In genomic region chr11:118193390-118194147, GRCm38 (mm10) we compare ENCODE assay signal across 8 mouse cellular contexts. TPM values are rescaled to one million over a fixed set of nuclear protein-coding genes. Genes with fewer than 3 reads are reported as not detected.
DNase-seq lines count a peak whose midpoint lies in the region; ATAC-seq and TF ChIP-seq lines count a peak whose summit lies in the region.

No protein-coding gene starts in this region.

- H3K36me3 ChIP-seq in heart, embryonic 16.5 days (ENCODE audit: control insufficient read depth, insufficient read depth) = peaks cover 8% of the 10 kb centered on the region
- H3K36me3 ChIP-seq in limb, embryonic 14.5 days (ENCODE audit: control insufficient read depth, insufficient read depth, low read length) = peaks cover 25% of the 10 kb centered on the region
- H3K36me3 ChIP-seq in midbrain, embryonic 15.5 days (replicated peaks) = peaks cover 24% of the 10 kb centered on the region
- H3K36me3 ChIP-seq in midbrain, embryonic 14.5 days (ENCODE audit: control insufficient read depth, insufficient read depth, low read length) = peaks cover 42% of the 10 kb centered on the region

- H3K27ac ChIP-seq in heart, embryonic 16.5 days (ENCODE audit: low read length) = peak overlapping the region; percentile 82
- H3K27ac ChIP-seq in limb, embryonic 14.5 days (replicated peaks; ENCODE audit: low read depth, low read length) = no peak overlapping the region
- no peak overlapping the region for H3K27ac ChIP-seq in midbrain, embryonic 15.5 days
- no peak overlapping the region for H3K27ac ChIP-seq in midbrain, embryonic 14.5 days (replicated peaks; ENCODE audit: low read depth, low read length)

- WGBS in heart, embryonic 16.5 days = 29% methylated on average over 14 of the region's 14 CpGs
- WGBS in limb, embryonic 14.5 days = 60% methylated on average over 14 of the region's 14 CpGs
- WGBS in midbrain, embryonic 15.5 days = 72% methylated on average over 14 of the region's 14 CpGs
- 80% methylated on average over 14 of the region's 14 CpGs for WGBS in midbrain, embryonic 14.5 days

- no peak overlapping the region for H3K4me3 ChIP-seq in heart, embryonic 16.5 days (ENCODE audit: low read length)
- H3K4me3 ChIP-seq in limb, embryonic 14.5 days (replicated peaks; ENCODE audit: low read length) = no peak overlapping the region
- H3K4me3 ChIP-seq in midbrain, embryonic 15.5 days = no peak overlapping the region
- H3K4me3 ChIP-seq in midbrain, embryonic 14.5 days (replicated peaks; ENCODE audit: low read depth, low read length) = no peak overlapping the region

- H3K9ac ChIP-seq in heart, embryonic 16.5 days (ENCODE audit: low read length) = peak overlapping the region; percentile 23
- no peak overlapping the region for H3K9ac ChIP-seq in limb, embryonic 14.5 days (ENCODE audit: low read depth, low read length, severe bottlenecking)
- H3K9ac ChIP-seq in midbrain, embryonic 15.5 days = no peak overlapping the region
- H3K9ac ChIP-seq in midbrain, embryonic 14.5 days (replicated peaks; ENCODE audit: low read length) = no peak overlapping the region

- peaks cover 57% of the 10 kb centered on the region for H3K4me1 ChIP-seq in heart, embryonic 16.5 days (ENCODE audit: control insufficient read depth, insufficient read depth, low read length)
- H3K4me1 ChIP-seq in limb, embryonic 14.5 days (ENCODE audit: control insufficient read depth, insufficient read depth, low read length) = peaks cover 31% of the 10 kb centered on the region
- H3K4me1 ChIP-seq in midbrain, embryonic 15.5 days = peaks cover 36% of the 10 kb centered on the region
- H3K4me1 ChIP-seq in midbrain, embryonic 14.5 days (ENCODE audit: control insufficient read depth, insufficient read depth, low read length) = peaks cover 29% of the 10 kb centered on the region

- H3K9me3 ChIP-seq in heart, embryonic 16.5 days (replicated peaks; ENCODE audit: control insufficient read depth, low read length) = no peaks in the 10 kb centered on the region
- no peaks in the 10 kb centered on the region for H3K9me3 ChIP-seq in limb, embryonic 14.5 days (ENCODE audit: control insufficient read depth, low read length)
- H3K9me3 ChIP-seq in midbrain, embryonic 15.5 days = no peaks in the 10 kb centered on the region
- no peaks in the 10 kb centered on the region for H3K9me3 ChIP-seq in midbrain, embryonic 14.5 days (ENCODE audit: control insufficient read depth, low read length)

- DNase-seq in testis, postnatal 10 days (ENCODE audit: low spot score) = peak; percentile 63
- DNase-seq in testis, postnatal 14 days (ENCODE audit: low spot score) = no peak
- peak; percentile 81 for DNase-seq in cerebellum, adult 9-10 months
- peak; percentile 78 for DNase-seq in limb, embryonic 14.5 days (ENCODE audit: low spot score)
- no peak for DNase-seq in midbrain, embryonic 14.5 days

- ATAC-seq in heart, embryonic 16.5 days (replicated peaks; ENCODE audit: extremely low read depth, insufficient read depth, low FRiP score) = peak; percentile 71
- 0 out of 2 replicates have a peak, but pooled peaks have one; percentile 27 for ATAC-seq in limb, embryonic 14.5 days (ENCODE audit: low FRiP score, low read depth)
- no peak for ATAC-seq in megakaryocyte progenitor cell, adult 5-6 weeks (replicated peaks; ENCODE audit: poor library complexity)
- ATAC-seq in midbrain, embryonic 15.5 days (replicated peaks) = no peak
- ATAC-seq in midbrain, embryonic 14.5 days (ENCODE audit: low FRiP score, low TSS enrichment) = no peak

- H3K27me3 ChIP-seq in heart, embryonic 16.5 days (ENCODE audit: control insufficient read depth, insufficient read depth, low read length) = no peaks in the 10 kb centered on the region
- H3K27me3 ChIP-seq in limb, embryonic 14.5 days (ENCODE audit: control insufficient read depth, insufficient read depth, low read length) = no peaks in the 10 kb centered on the region
- H3K27me3 ChIP-seq in midbrain, embryonic 15.5 days (replicated peaks) = no peaks in the 10 kb centered on the region
- no peaks in the 10 kb centered on the region for H3K27me3 ChIP-seq in midbrain, embryonic 14.5 days (ENCODE audit: control insufficient read depth, insufficient read depth, low read length)

- peak overlapping the region; percentile 19 for H3K4me2 ChIP-seq in heart, embryonic 16.5 days (ENCODE audit: low read depth, low read length)
- no peak overlapping the region for H3K4me2 ChIP-seq in limb, embryonic 14.5 days (replicated peaks; ENCODE audit: low read depth, low read length, severe bottlenecking)
- no peak overlapping the region for H3K4me2 ChIP-seq in midbrain, embryonic 15.5 days
- H3K4me2 ChIP-seq in midbrain, embryonic 14.5 days (ENCODE audit: low read length) = no peak overlapping the region

- no peak for TF ChIP-seq POLR2A in limb, embryonic 14.5 days (IDR thresholded peaks at IDR 0.05; ENCODE audit: borderline replicate concordance, extremely low read depth, insufficient read depth, insufficient read length)

RNA-seq across cellular contexts. Expression of gene Cyth1, which starts 54.8 kb away (rescaled TPM):
- polyA plus RNA-seq in heart, embryonic 16.5 days (2015; fragmentation: Nextera tagmentation; extraction: Ambion mirVana) = 22.2 and 24.0 TPM in 2 replicates
- polyA plus RNA-seq in limb, embryonic 14.5 days (2012; rRNA removed) = 22.3 and 22.4 TPM in 2 replicates
- polyA plus RNA-seq in limb, embryonic 14.5 days (2014; fragmentation: Nextera tagmentation; extraction: Ambion mirVana) = 13.1 and 13.5 TPM in 2 replicates
- total RNA-seq in megakaryocyte progenitor cell, adult 5-6 weeks (2015) = 12.3 and 15.1 TPM in 2 replicates
- total RNA-seq in megakaryocyte progenitor cell, adult 5-6 weeks (2017) = 45.5 and 56.3 TPM in 2 replicates
- 28.5 and 30.2 TPM in 2 replicates for polyA plus RNA-seq in midbrain, embryonic 15.5 days (2015; fragmentation: Nextera tagmentation; extraction: Ambion mirVana)
- polyA plus RNA-seq in midbrain, embryonic 14.5 days (2014; fragmentation: Nextera tagmentation; extraction: Ambion mirVana) = 23.3 and 33.3 TPM in 2 replicates

Comparison
In these comparisons a context has a peak if more than half of its experiments do, and no peak if none do; other contexts are left out.
1. DNase-seq: peak in testis, postnatal 10 days (single experiment), cerebellum, adult 9-10 months (single experiment) and limb, embryonic 14.5 days (single experiment); none in testis, postnatal 14 days (single experiment) and midbrain, embryonic 14.5 days (single experiment).
2. ATAC-seq: peak in heart, embryonic 16.5 days (single experiment) and limb, embryonic 14.5 days (single experiment); none in megakaryocyte progenitor cell, adult 5-6 weeks (single experiment), midbrain, embryonic 15.5 days (single experiment) and midbrain, embryonic 14.5 days (single experiment).